Mouse (Mus musculus): ENCODE data around the gene Myrip.

DNA sequence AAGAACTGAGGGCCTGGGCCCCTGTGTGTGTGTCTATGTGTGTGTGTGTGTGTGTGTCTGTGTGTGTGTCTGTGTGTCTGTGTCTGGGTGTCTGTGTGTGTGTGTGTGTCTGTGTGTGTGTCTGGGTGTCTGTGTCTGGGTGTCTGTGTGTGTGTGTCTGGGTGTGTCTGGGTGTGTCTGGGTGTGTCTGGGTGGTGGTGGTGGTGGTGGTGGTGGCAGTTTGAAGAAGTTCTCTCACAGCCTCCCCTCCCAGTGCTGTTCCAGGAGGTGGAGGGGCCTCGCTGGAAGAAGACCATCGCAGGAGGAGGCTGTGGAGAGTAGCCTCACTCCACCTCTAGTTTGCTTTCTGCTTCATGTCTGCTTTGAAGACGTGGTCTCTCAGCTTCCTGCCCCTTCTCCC, 180.3 kb downstream of the Myrip start:
- TF ChIP-seq POLR2A (IDR thresholded peaks at IDR 0.05; ENCODE audit: low read depth, low read length) (no peak), CTCF (conservative IDR thresholded peaks at IDR 0.05; ENCODE audit: insufficient read depth, insufficient read length, low read depth, low read length) (no peak)
